Mouse (Mus musculus) kidney, embryonic 14.5 days (tissue): ENCODE measurements around the gene Rsbn1. TPM values are rescaled to one million over a fixed set of nuclear protein-coding genes. Genes with fewer than 3 reads are reported as not detected.

ENCODE experiments used
- ATAC-seq: fragments of 200-750 bp; cut with Nextera tagmentation; 2 replicates; pipeline ENCODE4 v1.8.0; 2017; ENCODE audit warnings: moderate number of reproducible peaks, mild to moderate bottlenecking, moderate TSS enrichment, moderate library complexity; ENCODE audit not compliant: low FRiP score, low TSS enrichment
- H3K27ac ChIP-seq: fragments of 300-500 bp; sonication (generic); 2 replicates; pipeline ENCODE4 v1.5.1; 2014; ENCODE audit warnings: low read depth, mild to moderate bottlenecking, low read length, moderate library complexity, mixed read lengths
- H3K27me3 ChIP-seq: fragments of 300-500 bp; sonication (generic); 2 replicates; pipeline ENCODE4 v1.6.1; 2014; ENCODE audit warnings: mild to moderate bottlenecking, low read length; ENCODE audit not compliant: control insufficient read depth, insufficient read depth
- H3K36me3 ChIP-seq: fragments of 300-500 bp; sonication (generic); 2 replicates; pipeline ENCODE4 v1.6.1; 2014; ENCODE audit warnings: low read length, mixed read lengths; ENCODE audit not compliant: control insufficient read depth, insufficient read depth
- H3K4me1 ChIP-seq: fragments of 300-500 bp; sonication (generic); 2 replicates; pipeline ENCODE4 v1.6.1; 2014; ENCODE audit warnings: low read length, mixed read lengths; ENCODE audit not compliant: control insufficient read depth, insufficient read depth
- H3K4me2 ChIP-seq: fragments of 300-500 bp; sonication (generic); replicated peaks from 2 replicates; pipeline ENCODE4 v1.6.1; 2014; ENCODE audit warnings: low read depth, mild to moderate bottlenecking, low read length
- H3K4me3 ChIP-seq: fragments of 300-500 bp; sonication (generic); 2 replicates; pipeline ENCODE4 v1.5.1; 2014; ENCODE audit warnings: mild to moderate bottlenecking, low read length
- H3K9ac ChIP-seq: fragments of 300-500 bp; sonication (generic); 2 replicates; pipeline ENCODE4 v1.6.1; 2014; ENCODE audit warnings: low read depth, mild to moderate bottlenecking, low read length, moderate library complexity
- H3K9me3 ChIP-seq: fragments of 300-500 bp; sonication (generic); 2 replicates; pipeline ENCODE4 v1.6.1; 2016; ENCODE audit warnings: low read length; ENCODE audit not compliant: control insufficient read depth
- whole genome bisulfite sequencing: fragments of 180-500 bp; shearing (Covaris S2); extraction: QIAGEN DNeasy Blood & Tissue Kit; methylation state at CpG from one replicate; pipeline ENCODE4 v1.1.7; 2014; 5-methylcytosine and 5-hydroxymethylcytosine counted together
- polyA plus RNA-seq: library from polyadenylated mRNA; unstranded; fragments of >200 nt; fragmentation: Nextera tagmentation; extraction: Ambion mirVana; gene quantifications from 2 replicates; pipeline ENCODE4 v1.2.1, GENCODE M21; 2014

Rsbn1 gene
- polyA plus RNA-seq, 1 experiment from 2014 or later: 13.3 TPM

DNA sequence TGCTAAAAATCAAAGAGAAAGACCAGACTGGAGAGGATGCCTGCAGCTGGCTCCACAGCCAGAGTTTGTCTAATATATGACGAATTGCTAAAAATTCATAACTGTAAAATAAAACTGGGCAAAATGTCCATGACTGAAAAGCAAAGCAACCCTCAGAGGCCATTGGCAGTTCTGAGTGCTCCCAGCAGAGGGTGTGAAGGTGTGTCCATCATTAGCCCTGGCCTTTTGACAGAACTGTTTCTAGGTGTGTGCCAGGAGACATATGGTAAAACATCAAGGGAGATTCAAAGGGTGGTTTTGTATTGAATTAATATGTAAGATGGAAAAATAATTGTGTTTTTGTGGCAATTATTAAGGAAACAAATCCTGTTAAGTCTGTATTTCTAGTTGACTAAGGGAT, 9.2 kb upstream of the Rsbn1 start:
- H3K4me1 ChIP-seq: no peaks in the 10 kb centered on the region
- no peak overlapping the region for H3K4me3 ChIP-seq
- H3K36me3 ChIP-seq: no peaks in the 10 kb centered on the region
- no peak overlapping the region for H3K27ac ChIP-seq
- 88% methylated on average over 1 of the region's 1 CpGs for WGBS
- H3K9me3 ChIP-seq: no peaks in the 10 kb centered on the region
- no peak overlapping the region for H3K4me2 ChIP-seq
- ATAC-seq: no peak
- H3K27me3 ChIP-seq: no peaks in the 10 kb centered on the region
- H3K9ac ChIP-seq: no peak overlapping the region

DNA sequence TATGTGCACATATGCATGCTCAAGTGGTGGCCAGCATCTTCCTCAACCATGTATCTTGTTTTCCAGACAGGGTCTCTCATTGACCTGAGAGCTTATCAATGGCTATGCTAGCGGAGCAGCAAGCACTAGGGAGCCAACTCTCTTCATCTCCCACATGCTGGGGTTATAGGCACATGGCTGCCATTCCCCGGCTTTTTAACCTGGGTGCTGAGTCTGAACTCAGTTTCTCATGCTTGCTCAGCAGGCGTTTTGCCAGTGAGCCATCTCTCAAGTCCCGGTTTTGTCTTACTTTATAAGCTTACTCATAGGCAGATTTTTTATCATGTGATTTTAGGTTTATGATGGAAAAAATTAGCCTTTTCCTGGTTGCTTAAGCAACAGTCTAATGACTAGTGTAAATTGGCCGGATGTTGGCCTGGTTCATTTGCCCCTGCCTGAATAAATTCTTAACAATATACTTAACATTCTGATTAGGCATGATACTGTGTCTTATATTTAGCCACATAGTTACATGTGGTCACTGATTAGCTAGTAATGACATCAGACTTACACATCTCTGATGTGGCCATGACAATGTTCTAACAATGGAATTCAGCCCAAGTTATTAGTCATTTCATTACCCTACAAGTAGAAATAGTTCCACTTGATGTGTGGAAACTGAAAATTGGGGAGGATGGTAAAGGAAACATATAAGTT, 6.4 kb upstream of the Rsbn1 start:
- Histone ChIP-seq H3K9ac (no peak overlapping the region), H3K4me1 (no peaks in the 10 kb centered on the region), H3K27ac (no peak overlapping the region), H3K36me3 (no peaks in the 10 kb centered on the region), H3K4me2 (no peak overlapping the region), H3K27me3 (no peaks in the 10 kb centered on the region), H3K4me3 (no peak overlapping the region), H3K9me3 (no peaks in the 10 kb centered on the region)
- 79% methylated on average over 5 of the region's 5 CpGs for WGBS
- no peak for ATAC-seq

DNA sequence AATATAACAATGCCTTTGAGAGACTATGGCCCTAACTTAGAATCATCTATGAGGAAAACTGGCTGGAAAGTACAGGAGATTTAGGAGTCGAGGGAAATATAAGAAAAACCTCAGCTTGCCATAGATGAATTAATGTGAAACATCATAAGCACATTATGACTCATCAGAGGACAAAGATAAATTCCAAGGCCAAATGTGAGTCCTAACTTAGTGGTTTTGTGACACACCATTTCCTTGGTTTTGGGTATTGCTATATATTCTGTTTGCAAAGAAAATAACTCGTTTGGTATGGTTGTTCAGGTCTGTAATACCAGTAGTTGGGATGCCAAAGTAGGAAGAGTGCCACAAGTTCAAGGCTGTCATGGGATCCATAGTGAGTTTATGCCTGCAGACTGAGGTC, 5.1 kb upstream of the Rsbn1 start:
- no peaks in the 10 kb centered on the region for H3K36me3 ChIP-seq
- H3K9ac ChIP-seq: no peak overlapping the region
- no peaks in the 10 kb centered on the region for H3K9me3 ChIP-seq
- no peak overlapping the region for H3K27ac ChIP-seq
- no peaks in the 10 kb centered on the region for H3K27me3 ChIP-seq
- no peak for ATAC-seq
- no peak overlapping the region for H3K4me3 ChIP-seq
- no peaks in the 10 kb centered on the region for H3K4me1 ChIP-seq
- 69% methylated on average over 2 of the region's 2 CpGs for WGBS
- H3K4me2 ChIP-seq: no peak overlapping the region

DNA sequence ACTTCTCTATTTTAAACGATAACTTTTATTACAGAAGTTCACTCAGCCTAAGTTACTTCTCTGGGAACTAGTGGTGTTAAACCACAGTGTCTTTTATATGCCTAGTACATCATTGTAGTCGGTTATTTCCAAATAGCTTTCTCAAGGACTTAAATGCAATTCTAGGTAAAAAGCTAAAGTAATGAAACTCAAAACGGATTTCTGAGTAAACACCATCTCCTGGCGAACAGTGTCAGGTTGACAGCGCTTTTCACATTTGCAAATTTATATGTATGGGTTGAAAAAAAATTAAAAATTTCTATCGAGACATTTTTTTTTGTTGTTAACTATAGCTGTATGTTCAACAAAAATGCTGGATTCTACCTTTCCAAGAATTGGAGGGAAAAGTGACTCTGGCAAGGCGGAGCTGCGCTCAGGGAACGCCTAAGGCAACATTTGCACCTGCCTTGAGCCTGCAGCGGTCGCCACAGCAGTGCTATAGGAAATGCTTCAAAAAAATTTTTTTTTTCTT, 414 bp upstream of the Rsbn1 start:
- Histone ChIP-seq H3K9me3 (no peaks in the 10 kb centered on the region), H3K4me3 (peak overlapping the region; percentile 99), H3K4me1 (peaks cover 13% of the 10 kb centered on the region), H3K27me3 (no peaks in the 10 kb centered on the region), H3K4me2 (peak overlapping the region; percentile 63), H3K27ac (peak overlapping the region; percentile 86), H3K9ac (peak overlapping the region; percentile 59), H3K36me3 (no peaks in the 10 kb centered on the region)
- no peak for ATAC-seq
- 6% methylated on average over 11 of the region's 11 CpGs for WGBS

DNA sequence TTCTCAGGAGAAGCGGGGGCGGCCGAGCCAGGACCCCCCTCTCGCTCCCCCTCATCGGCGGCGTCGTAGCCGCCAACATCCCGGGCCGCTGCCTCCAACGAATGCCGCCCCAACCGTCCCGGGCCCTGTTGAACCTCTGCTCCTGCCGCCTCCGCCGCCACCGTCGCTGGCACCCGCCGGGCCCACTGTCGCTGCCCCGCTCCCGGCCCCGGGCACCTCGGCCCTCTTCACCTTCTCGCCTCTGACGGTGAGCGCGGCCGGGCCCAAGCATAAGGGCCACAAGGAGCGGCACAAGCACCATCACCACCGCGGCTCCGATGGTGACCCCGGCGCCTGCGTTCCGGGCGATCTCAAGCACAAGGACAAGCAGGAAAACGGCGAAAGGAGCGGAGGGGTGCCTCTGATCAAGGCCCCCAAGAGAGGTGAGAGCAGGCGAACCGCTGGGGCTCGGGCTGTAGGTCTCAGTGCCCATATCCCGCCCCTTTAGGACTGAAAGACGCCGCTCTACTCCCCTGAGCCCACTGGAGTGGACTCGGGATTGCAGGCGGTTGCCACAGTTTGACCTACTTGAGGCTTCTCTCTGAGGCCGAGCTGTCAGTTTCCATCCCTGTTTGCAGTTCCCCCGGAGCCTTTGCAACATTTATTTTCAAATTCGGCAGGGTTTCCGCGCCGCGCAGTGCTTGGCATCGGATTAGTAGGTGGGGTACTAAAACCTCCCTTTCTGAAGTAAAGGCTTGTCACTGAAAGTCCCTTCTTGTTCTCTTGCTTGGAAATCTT, 1.0 kb downstream of the Rsbn1 start:
- H3K9ac ChIP-seq: peak overlapping the region; percentile 95
- peak overlapping the region; percentile 89 for H3K27ac ChIP-seq
- H3K4me2 ChIP-seq: peak overlapping the region; percentile 63
- peak; percentile 48 for ATAC-seq
- H3K36me3 ChIP-seq: no peaks in the 10 kb centered on the region; the same call in 1 of the 2 replicates
- peak overlapping the region; percentile 99 for H3K4me3 ChIP-seq
- under 1% methylated on average over 57 of the region's 60 CpGs for WGBS
- H3K4me1 ChIP-seq: peaks cover 13% of the 10 kb centered on the region
- no peaks in the 10 kb centered on the region for H3K27me3 ChIP-seq
- H3K9me3 ChIP-seq: no peaks in the 10 kb centered on the region

DNA sequence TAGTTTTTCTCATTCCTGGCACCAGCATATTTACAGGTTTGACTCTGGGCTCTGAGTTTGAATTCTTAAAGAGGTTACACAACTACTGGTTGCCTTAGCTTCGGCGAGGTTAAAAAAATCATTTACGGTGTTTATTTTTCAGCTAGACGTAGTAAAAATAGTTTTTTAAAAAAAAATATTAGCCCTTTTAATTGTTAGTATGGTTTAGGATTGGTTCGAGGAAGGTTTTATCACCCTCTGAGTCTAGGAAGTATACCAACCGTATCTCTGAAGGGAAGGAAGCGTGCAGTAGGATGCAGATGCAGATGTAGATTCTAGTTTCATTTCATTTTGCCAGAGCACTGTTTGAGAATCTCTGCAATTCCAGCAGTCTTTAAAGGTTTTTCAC, 1.6 kb downstream of the Rsbn1 start:
- 2% methylated on average over 7 of the region's 7 CpGs for WGBS
- Histone ChIP-seq H3K4me2 (peak overlapping the region; percentile 63), H3K9ac (peak overlapping the region; percentile 95), H3K4me3 (peak overlapping the region; percentile 99), H3K4me1 (peaks cover 13% of the 10 kb centered on the region), H3K9me3 (no peaks in the 10 kb centered on the region), H3K36me3 (no peaks in the 10 kb centered on the region; the same call in 1 of the 2 replicates), H3K27me3 (no peaks in the 10 kb centered on the region), H3K27ac (no peak overlapping the region; the same call in 1 of the 2 replicates)
- ATAC-seq: no peak

DNA sequence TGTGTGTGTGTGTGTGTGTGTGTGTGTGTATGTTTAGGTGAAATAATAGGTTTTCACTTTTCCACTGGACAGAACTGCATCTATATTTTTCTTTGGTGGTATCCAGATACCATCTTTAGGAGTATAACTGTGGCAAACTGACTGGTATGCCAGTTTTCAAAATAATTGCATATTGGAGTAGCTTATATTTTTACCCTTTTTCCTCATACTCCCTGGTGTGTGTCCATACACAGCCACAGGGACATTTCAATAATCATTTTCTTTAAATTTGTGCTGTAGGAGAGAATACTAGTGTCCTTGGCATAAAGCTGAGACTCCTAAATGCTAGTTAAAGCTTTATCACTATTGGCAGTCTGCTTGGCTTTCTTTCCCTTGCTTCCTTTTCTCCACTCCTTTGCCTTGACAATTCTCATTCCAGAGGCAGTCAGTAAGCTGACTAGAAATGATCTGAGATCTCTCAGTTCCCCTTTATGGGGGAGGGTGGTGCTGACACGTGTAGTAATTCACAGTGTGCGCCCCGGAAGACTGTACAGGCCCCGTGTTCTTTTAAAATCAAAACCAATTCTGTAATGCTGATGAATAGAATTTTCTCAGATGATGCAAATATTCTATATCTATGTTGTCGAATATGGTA, 2.4 kb downstream of the Rsbn1 start:
- Histone ChIP-seq H3K36me3 (no peaks in the 10 kb centered on the region; the same call in 1 of the 2 replicates), H3K4me1 (peaks cover 13% of the 10 kb centered on the region), H3K9ac (peak overlapping the region; percentile 44; the same call in 1 of the 2 replicates), H3K27me3 (no peaks in the 10 kb centered on the region), H3K9me3 (no peaks in the 10 kb centered on the region), H3K4me2 (peak overlapping the region; percentile 63), H3K4me3 (peak overlapping the region; percentile 99), H3K27ac (no peak overlapping the region)
- no peak for ATAC-seq
- 28% methylated on average over 5 of the region's 5 CpGs for WGBS

DNA sequence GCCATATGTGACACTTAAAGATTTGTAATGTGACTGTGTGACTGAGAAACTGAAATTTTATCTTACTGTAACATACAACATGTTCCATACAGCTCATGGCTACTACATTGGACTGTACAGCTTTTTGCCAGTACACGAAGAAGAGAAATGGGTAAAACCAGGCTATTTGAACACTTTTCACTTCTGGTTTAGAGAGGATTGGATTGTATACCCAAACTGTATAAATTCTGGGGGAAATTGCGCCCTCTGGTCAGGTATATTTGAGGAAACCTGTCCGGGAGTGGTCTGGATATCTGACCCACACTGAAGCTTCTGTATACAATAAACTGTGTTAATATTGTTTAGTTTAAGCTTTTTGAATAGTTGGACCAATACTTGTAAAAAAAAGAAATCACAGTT, 2.9 kb downstream of the Rsbn1 start:
- Histone ChIP-seq H3K9ac (peak overlapping the region; percentile 44; the same call in 1 of the 2 replicates), H3K9me3 (no peaks in the 10 kb centered on the region)
- 67% methylated on average over 3 of the region's 3 CpGs for WGBS

More for the DNA sequence above, 2.9 kb downstream of the Rsbn1 start:
- Histone ChIP-seq H3K4me3 (peak overlapping the region; percentile 99; the same call in 1 of the 2 replicates), H3K36me3 (no peaks in the 10 kb centered on the region; the same call in 1 of the 2 replicates), H3K27ac (no peak overlapping the region), H3K27me3 (no peaks in the 10 kb centered on the region), H3K4me2 (peak overlapping the region; percentile 63), H3K4me1 (peaks cover 13% of the 10 kb centered on the region)
- no peak for ATAC-seq
